Mouse (Mus musculus) liver, postnatal 0 days (tissue): ENCODE measurements around the gene Siglecf.
"Not testable (repeated sequence)": the region's sequence is repeated elsewhere in the genome, so short reads cannot be mapped to it uniquely, and the experiment has no call there.

Source experiments
- CTCF ChIP-seq: sonication (generic); IDR thresholded peaks from 2 replicates; pipeline ENCODE4 v1.5.1; 2016; ENCODE audit warnings: antibody characterized with exemption, low read depth
- EP300 ChIP-seq: IDR thresholded peaks from 2 replicates; pipeline ENCODE4 v1.6.1; 2016; ENCODE audit warnings: antibody characterized with exemption, low read depth, mild to moderate bottlenecking

DNA sequence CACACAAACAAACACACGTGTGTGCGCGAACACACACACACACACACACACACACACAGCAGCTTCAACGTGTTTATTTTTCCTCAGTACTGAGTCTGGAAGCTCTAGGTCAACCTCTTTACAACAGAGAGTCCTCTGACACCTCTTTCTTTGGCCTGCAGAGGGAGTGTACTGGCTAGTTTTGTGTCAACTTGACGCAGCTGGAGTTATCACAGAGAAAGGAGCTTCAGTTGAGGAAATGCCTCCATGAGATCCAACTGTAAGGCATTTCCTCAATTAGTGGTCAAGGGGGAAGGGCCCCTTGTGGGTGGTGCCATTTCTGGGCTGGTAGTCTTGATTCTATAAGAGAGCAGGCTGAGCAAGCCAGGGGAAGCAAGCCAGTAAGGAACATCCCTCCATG, 1.5 kb upstream of the Siglecf start:
- peak; percentile 62 for TF ChIP-seq CTCF
- TF ChIP-seq EP300 = not testable (repeated sequence)
